Mouse (Mus musculus) myocyte (in vitro differentiated cells): ENCODE measurements around the gene Pkig.

Experiments used
- MYOD1 ChIP-seq, 3 experiments: IDR thresholded peaks; one replicate each; pipeline ENCODE4 v1.6.1; 2011; ENCODE audit warnings: control low read depth in 2 of 3, low read depth in 2 of 3, mild to moderate bottlenecking in 2 of 3, moderate library complexity in 1 of 3; ENCODE audit not compliant: insufficient read length in 2 of 3, control insufficient read depth in 1 of 3
- POLR2A ChIP-seq: IDR thresholded peaks from one replicate; pipeline ENCODE4 v1.6.1; 2011; ENCODE audit warnings: low read depth, mild to moderate bottlenecking, control low read depth, moderate library complexity; ENCODE audit not compliant: insufficient read length

DNA sequence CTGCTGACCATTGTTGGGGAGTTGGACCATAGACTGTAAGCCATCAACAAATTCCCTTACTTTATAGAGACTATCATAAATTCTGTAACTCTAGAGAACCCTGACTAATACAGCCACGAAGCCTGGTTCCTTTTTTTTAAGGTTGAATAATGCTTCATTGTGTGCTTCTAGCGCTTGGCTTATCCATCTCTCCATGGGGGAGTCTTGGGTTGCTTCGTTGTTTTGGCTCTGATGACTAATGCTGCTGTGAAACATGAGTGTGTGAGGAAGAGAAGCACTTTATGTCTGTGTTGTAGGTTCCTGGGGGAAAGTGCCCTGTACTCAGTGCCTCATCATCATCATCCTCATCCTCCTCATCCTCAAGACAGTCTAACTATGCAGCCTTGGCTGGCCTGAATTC is 5.7 kb downstream of the Pkig start:
- TF ChIP-seq POLR2A: no peak
- TF ChIP-seq MYOD1 (IDR thresholded peaks at IDR 0.05; ENCODE audit: control insufficient read depth in 1 of 3, insufficient read length in 2 of 3, low read depth in 2 of 3): no peak
